Mouse (Mus musculus): ENCODE measurements at regions not wholly inside any gene's neighbourhood (a gene's known extent, or its start where the extent isn't known, plus 50 kb on each side); places are given as distances from the start of the nearest gene placed in this dataset.

GRCm38 (mm10) chr1:121620262-121620661 is 52.5 kb upstream of the Ddx18 start:
- no peak for DNase-seq (ENCODE audit: low spot score in 2 of 2)

GRCm38 (mm10) chr1:121618550-121618949 is 50.8 kb upstream of the Ddx18 start:
- DNase-seq (ENCODE audit: low spot score in 2 of 2): no peak
